Mouse (Mus musculus) midbrain, embryonic 15.5 days (tissue): ENCODE results near the gene Cbr3. TPM values are rescaled to one million over a fixed set of nuclear protein-coding genes. Genes with fewer than 3 reads are reported as not detected.
A peak's percentile ranks its signal among the peaks of the same experiment; 100 is the strongest.

Experiments
- ATAC-seq: fragments of 200-750 bp; cut with Nextera tagmentation; replicated peaks from 2 replicates; pipeline ENCODE4 v1.8.0; 2017; ENCODE audit warnings: moderate TSS enrichment
- H3K27ac ChIP-seq: fragments of 300-500 bp; sonication (generic); 2 replicates; pipeline ENCODE4 v1.5.1; 2015; ENCODE audit warnings: mild to moderate bottlenecking, inconsistent platforms
- H3K27me3 ChIP-seq: fragments of 300-500 bp; sonication (generic); replicated peaks from 2 replicates; pipeline ENCODE4 v1.6.1; 2015; ENCODE audit warnings: inconsistent platforms
- H3K36me3 ChIP-seq: fragments of 300-500 bp; sonication (generic); replicated peaks from 2 replicates; pipeline ENCODE4 v1.6.1; 2015; ENCODE audit warnings: inconsistent platforms
- H3K4me1 ChIP-seq: fragments of 300-500 bp; sonication (generic); 2 replicates; pipeline ENCODE4 v1.6.1; 2015; ENCODE audit warnings: inconsistent platforms
- H3K4me2 ChIP-seq: fragments of 300-500 bp; sonication (generic); 2 replicates; pipeline ENCODE4 v1.6.1; 2015; ENCODE audit warnings: inconsistent platforms, mild to moderate bottlenecking, moderate library complexity
- H3K4me3 ChIP-seq: fragments of 300-500 bp; sonication (generic); 2 replicates; pipeline ENCODE4 v1.5.1; 2015; ENCODE audit warnings: mild to moderate bottlenecking, inconsistent platforms
- H3K9ac ChIP-seq: fragments of 300-500 bp; sonication (generic); 2 replicates; pipeline ENCODE4 v1.6.1; 2015; ENCODE audit warnings: mild to moderate bottlenecking, inconsistent platforms
- H3K9me3 ChIP-seq: fragments of 300-500 bp; sonication (generic); 2 replicates; pipeline ENCODE4 v1.6.1; 2016; ENCODE audit warnings: inconsistent platforms
- WGBS: fragments of 180-500 bp; shearing (Covaris S2); methylation state at CpG from one replicate; pipeline ENCODE4 v1.1.7; 2015; ENCODE audit warnings: mixed read lengths; 5-methylcytosine and 5-hydroxymethylcytosine counted together
- polyA plus RNA-seq: library from polyadenylated mRNA; unstranded; fragments of >200 nt; fragmentation: Nextera tagmentation; extraction: Ambion mirVana; gene quantifications from 2 replicates; pipeline ENCODE4 v1.2.1, GENCODE M21; 2015

The Cbr3 gene
- polyA plus RNA-seq, 1 experiment from 2014 or later: 1.6 TPM

GRCm38 (mm10) chr16:93714426-93714825 lies 31.4 kb downstream of the Cbr3 start:
- peaks cover 16% of the 10 kb centered on the region for H3K4me1 ChIP-seq
- no peaks in the 10 kb centered on the region for H3K36me3 ChIP-seq
- no peak overlapping the region for H3K4me2 ChIP-seq
- no peak overlapping the region for H3K4me3 ChIP-seq
- no peak overlapping the region for H3K27ac ChIP-seq
- WGBS: 24% methylated on average over 5 of the region's 5 CpGs
- no peaks in the 10 kb centered on the region for H3K27me3 ChIP-seq
- no peak for ATAC-seq
- H3K9ac ChIP-seq: no peak overlapping the region
- H3K9me3 ChIP-seq: no peaks in the 10 kb centered on the region

GRCm38 (mm10) chr16:93715826-93716225 lies 32.8 kb downstream of the Cbr3 start:
- H3K4me2 ChIP-seq: no peak overlapping the region
- H3K27me3 ChIP-seq: no peaks in the 10 kb centered on the region
- no peak overlapping the region for H3K9ac ChIP-seq
- WGBS: 88% methylated on average over 6 of the region's 6 CpGs
- H3K4me1 ChIP-seq: peaks cover 16% of the 10 kb centered on the region
- H3K36me3 ChIP-seq: no peaks in the 10 kb centered on the region
- no peak for ATAC-seq
- no peak overlapping the region for H3K27ac ChIP-seq
- H3K4me3 ChIP-seq: no peak overlapping the region
- no peaks in the 10 kb centered on the region for H3K9me3 ChIP-seq

GRCm38 (mm10) chr16:93717299-93717703 lies 34.3 kb downstream of the Cbr3 start:
- 0 out of 2 replicates have a peak, but pooled peaks have one; percentile 29 for ATAC-seq
- no peak overlapping the region for H3K27ac ChIP-seq

GRCm38 (mm10) chr16:93721771-93722170 lies 38.8 kb downstream of the Cbr3 start:
- H3K4me3 ChIP-seq: no peak overlapping the region
- H3K4me1 ChIP-seq: peaks cover 8% of the 10 kb centered on the region
- no peaks in the 10 kb centered on the region for H3K27me3 ChIP-seq
- H3K27ac ChIP-seq: no peak overlapping the region
- no peak overlapping the region for H3K9ac ChIP-seq
- H3K9me3 ChIP-seq: no peaks in the 10 kb centered on the region
- ATAC-seq: no peak
- WGBS: 82% methylated on average over 5 of the region's 5 CpGs
- no peaks in the 10 kb centered on the region for H3K36me3 ChIP-seq
- no peak overlapping the region for H3K4me2 ChIP-seq

More at GRCm38 (mm10) chr16:93717299-93717703, 34.3 kb downstream of the Cbr3 start:
- Histone ChIP-seq H3K36me3 (no peaks in the 10 kb centered on the region), H3K9me3 (no peaks in the 10 kb centered on the region), H3K9ac (no peak overlapping the region), H3K4me3 (no peak overlapping the region), H3K27me3 (no peaks in the 10 kb centered on the region), H3K4me1 (peaks cover 19% of the 10 kb centered on the region), H3K4me2 (no peak overlapping the region)
- WGBS: 28% methylated on average over 5 of the region's 5 CpGs

GRCm38 (mm10) chr16:93722476-93722875 lies 39.5 kb downstream of the Cbr3 start:
- H3K9ac ChIP-seq: no peak overlapping the region
- H3K4me2 ChIP-seq: no peak overlapping the region
- no peaks in the 10 kb centered on the region for H3K36me3 ChIP-seq
- H3K4me1 ChIP-seq: peaks cover 8% of the 10 kb centered on the region; the same call in 1 of the 2 replicates
- 52% methylated on average over 2 of the region's 2 CpGs for WGBS
- no peak overlapping the region for H3K27ac ChIP-seq
- no peak overlapping the region for H3K4me3 ChIP-seq
- no peak for ATAC-seq
- no peaks in the 10 kb centered on the region for H3K27me3 ChIP-seq
- no peaks in the 10 kb centered on the region for H3K9me3 ChIP-seq

- WGBS: 80% methylated on average over 8 of the region's 8 CpGs
- H3K27ac ChIP-seq: no peak overlapping the region
- H3K9ac ChIP-seq: no peak overlapping the region
- no peak overlapping the region for H3K4me3 ChIP-seq
- H3K36me3 ChIP-seq: no peaks in the 10 kb centered on the region
- no peaks in the 10 kb centered on the region for H3K27me3 ChIP-seq
- peaks cover 8% of the 10 kb centered on the region; the same call in 1 of the 2 replicates for H3K4me1 ChIP-seq
- H3K4me2 ChIP-seq: no peak overlapping the region
- no peaks in the 10 kb centered on the region for H3K9me3 ChIP-seq
- no peak for ATAC-seq
Observed at GRCm38 (mm10) chr16:93725417-93726144, 42.6 kb downstream of the Cbr3 start.

GRCm38 (mm10) chr16:93726186-93726585 lies 43.2 kb downstream of the Cbr3 start:
- H3K4me1 ChIP-seq: peaks cover 8% of the 10 kb centered on the region; the same call in 1 of the 2 replicates
- ATAC-seq: no peak
- 96% methylated on average over 4 of the region's 4 CpGs for WGBS
- no peak overlapping the region for H3K4me3 ChIP-seq
- no peak overlapping the region for H3K9ac ChIP-seq
- H3K4me2 ChIP-seq: no peak overlapping the region
- H3K9me3 ChIP-seq: no peaks in the 10 kb centered on the region
- H3K27ac ChIP-seq: no peak overlapping the region
- H3K27me3 ChIP-seq: no peaks in the 10 kb centered on the region
- H3K36me3 ChIP-seq: no peaks in the 10 kb centered on the region

GRCm38 (mm10) chr16:93728676-93729075 lies 45.7 kb downstream of the Cbr3 start:
- no peak for ATAC-seq
- Histone ChIP-seq H3K4me3 (no peak overlapping the region), H3K9me3 (no peaks in the 10 kb centered on the region), H3K4me2 (no peak overlapping the region), H3K9ac (no peak overlapping the region), H3K36me3 (peaks cover 5% of the 10 kb centered on the region; the same call in 1 of the 2 replicates), H3K27ac (no peak overlapping the region), H3K27me3 (no peaks in the 10 kb centered on the region), H3K4me1 (no peaks in the 10 kb centered on the region)
- 75% methylated on average over 9 of the region's 9 CpGs for WGBS

- no peaks in the 10 kb centered on the region for H3K27me3 ChIP-seq
- no peak overlapping the region for H3K9ac ChIP-seq
- no peaks in the 10 kb centered on the region for H3K4me1 ChIP-seq
- no peak overlapping the region for H3K4me2 ChIP-seq
- 82% methylated on average over 23 of the region's 23 CpGs for WGBS
- 0 out of 2 replicates have a peak, but pooled peaks have one; percentile 39 for ATAC-seq
- H3K36me3 ChIP-seq: peaks cover 13% of the 10 kb centered on the region; the same call in 1 of the 2 replicates
- no peak overlapping the region for H3K4me3 ChIP-seq
- no peaks in the 10 kb centered on the region for H3K9me3 ChIP-seq
- H3K27ac ChIP-seq: 0 out of 2 replicates have a peak overlapping the region, but pooled peaks have one; percentile 57
Observed at GRCm38 (mm10) chr16:93729801-93730721, 47.0 kb downstream of the Cbr3 start.

- Histone ChIP-seq H3K36me3 (peaks cover 19% of the 10 kb centered on the region; the same call in 1 of the 2 replicates), H3K9me3 (no peaks in the 10 kb centered on the region), H3K27me3 (no peaks in the 10 kb centered on the region), H3K27ac (no peak overlapping the region), H3K4me3 (no peak overlapping the region), H3K4me2 (no peak overlapping the region), H3K4me1 (no peaks in the 10 kb centered on the region), H3K9ac (no peak overlapping the region)
- 90% methylated on average over 8 of the region's 8 CpGs for WGBS
- no peak for ATAC-seq
Observed at GRCm38 (mm10) chr16:93731310-93731709, 48.3 kb downstream of the Cbr3 start.

GRCm38 (mm10) chr16:93732875-93733569 lies 50.0 kb downstream of the Cbr3 start:
- no peak overlapping the region for H3K27ac ChIP-seq
- no peak overlapping the region for H3K4me3 ChIP-seq
- H3K4me1 ChIP-seq: no peaks in the 10 kb centered on the region
- no peak overlapping the region for H3K4me2 ChIP-seq
- peaks cover 19% of the 10 kb centered on the region; the same call in 1 of the 2 replicates for H3K36me3 ChIP-seq
- no peaks in the 10 kb centered on the region for H3K9me3 ChIP-seq
- H3K9ac ChIP-seq: no peak overlapping the region
- 84% methylated on average over 18 of the region's 18 CpGs for WGBS
- ATAC-seq: no peak
- no peaks in the 10 kb centered on the region for H3K27me3 ChIP-seq

- H3K4me1 ChIP-seq: no peaks in the 10 kb centered on the region
- no peak overlapping the region for H3K27ac ChIP-seq
- H3K4me3 ChIP-seq: no peak overlapping the region
- H3K27me3 ChIP-seq: no peaks in the 10 kb centered on the region
- 94% methylated on average over 11 of the region's 11 CpGs for WGBS
- ATAC-seq: no peak
- H3K36me3 ChIP-seq: peaks cover 35% of the 10 kb centered on the region; the same call in 1 of the 2 replicates
- H3K9me3 ChIP-seq: no peaks in the 10 kb centered on the region
- no peak overlapping the region for H3K4me2 ChIP-seq
- H3K9ac ChIP-seq: no peak overlapping the region
Observed at GRCm38 (mm10) chr16:93739251-93739650, 56.2 kb downstream of the Cbr3 start.
